Mouse (Mus musculus): Measurements from ENCODE around the gene Pdcd6ip.
A peak's percentile ranks its signal among the peaks of the same experiment; 100 is the strongest.
"Not testable (repeated sequence)": the region's sequence is repeated elsewhere in the genome, so short reads cannot be mapped to it uniquely, and the experiment has no call there.

Gene Pdcd6ip

GRCm38 (mm10) chr9:113701441-113702160, 6.5 kb downstream of the Pdcd6ip start:
- DNase-seq (ENCODE audit: low spot score in 2 of 2), result no peak

GRCm38 (mm10) chr9:113687461-113687860, 20.6 kb downstream of the Pdcd6ip start:
- no peak for DNase-seq (ENCODE audit: low spot score in 2 of 2)

DNA sequence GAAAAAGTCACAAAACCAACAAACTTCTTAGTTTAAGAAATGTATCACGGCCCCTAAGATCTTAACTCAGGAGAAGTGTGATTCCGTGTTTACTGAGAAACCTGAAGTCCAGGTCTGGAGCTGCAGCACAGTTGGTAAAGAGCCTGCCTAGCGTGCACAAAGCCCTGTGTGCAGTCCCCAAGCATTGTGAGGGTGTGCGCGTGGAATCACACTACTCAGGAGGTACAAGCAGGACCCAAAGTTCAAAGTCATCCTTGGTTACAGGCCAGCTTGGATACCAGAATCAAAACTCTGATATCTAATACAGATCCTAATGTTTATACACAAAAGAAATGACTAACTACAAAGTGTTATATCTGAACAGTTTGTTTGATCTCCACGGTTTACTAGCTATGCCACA, 34.3 kb downstream of the Pdcd6ip start:
- DNase-seq (ENCODE audit: low spot score in 2 of 2), result no peak

GRCm38 (mm10) chr9:113672352-113672751, 35.7 kb downstream of the Pdcd6ip start:
- no peak for DNase-seq (ENCODE audit: low spot score in 2 of 2)

- DNase-seq (ENCODE audit: low spot score in 2 of 2), result no peak
Measured at GRCm38 (mm10) chr9:113670857-113671106, 37.3 kb downstream of the Pdcd6ip start.

DNA sequence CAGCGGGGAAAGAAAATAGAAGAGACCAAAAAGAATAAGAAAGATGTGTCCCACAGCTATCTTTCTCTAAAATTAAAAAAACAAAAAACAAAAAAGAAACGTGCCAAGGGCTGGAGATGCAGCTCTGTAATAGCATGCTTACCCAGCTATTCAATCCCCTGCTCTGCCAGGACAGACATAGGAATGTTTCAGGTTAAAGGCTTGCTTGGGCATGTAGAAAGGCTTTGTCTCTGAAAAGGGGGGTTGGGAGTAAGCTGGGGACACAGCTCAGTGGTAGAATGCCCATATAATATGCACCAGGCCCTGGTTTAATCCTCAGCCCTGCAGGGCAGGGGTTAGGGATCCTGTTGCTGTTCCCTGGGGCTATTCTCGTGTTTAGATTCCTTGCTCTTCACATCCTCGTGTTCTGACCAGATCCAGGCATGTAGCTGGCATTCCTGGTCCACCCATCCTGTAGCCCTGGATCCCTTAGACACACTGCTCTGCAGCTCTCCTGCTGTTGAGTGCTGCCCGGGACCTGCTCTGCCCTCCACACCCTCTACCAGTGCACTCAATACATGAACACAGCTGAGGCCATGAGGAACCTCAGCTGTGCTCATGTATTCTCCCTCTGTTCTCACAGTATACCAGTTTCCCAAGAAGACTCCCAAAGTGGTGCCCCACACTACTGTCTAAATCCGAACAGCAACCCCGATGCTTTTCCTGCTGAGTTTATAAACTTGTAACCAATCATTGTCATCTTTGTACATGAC, 37.8 kb downstream of the Pdcd6ip start:
- DNase-seq (ENCODE audit: low spot score in 2 of 2), result no peak

- DNase-seq (ENCODE audit: low spot score in 2 of 2), result no peak
Measured at GRCm38 (mm10) chr9:113663476-113663875, 44.6 kb downstream of the Pdcd6ip start.

- DNase-seq (ENCODE audit: low spot score in 2 of 2), result no peak
Measured at GRCm38 (mm10) chr9:113657837-113658236, 50.2 kb downstream of the Pdcd6ip start.

GRCm38 (mm10) chr9:113653571-113653970, 54.5 kb downstream of the Pdcd6ip start:
- no peak for DNase-seq (ENCODE audit: low spot score in 2 of 2)

- DNase-seq (ENCODE audit: low spot score in 2 of 2), result no peak
Measured at GRCm38 (mm10) chr9:113650787-113651186, 57.3 kb downstream of the Pdcd6ip start.

- not testable (repeated sequence) for DNase-seq (ENCODE audit: low spot score in 2 of 2)
Measured at GRCm38 (mm10) chr9:113649211-113649610, 58.8 kb downstream of the Pdcd6ip start.

DNA sequence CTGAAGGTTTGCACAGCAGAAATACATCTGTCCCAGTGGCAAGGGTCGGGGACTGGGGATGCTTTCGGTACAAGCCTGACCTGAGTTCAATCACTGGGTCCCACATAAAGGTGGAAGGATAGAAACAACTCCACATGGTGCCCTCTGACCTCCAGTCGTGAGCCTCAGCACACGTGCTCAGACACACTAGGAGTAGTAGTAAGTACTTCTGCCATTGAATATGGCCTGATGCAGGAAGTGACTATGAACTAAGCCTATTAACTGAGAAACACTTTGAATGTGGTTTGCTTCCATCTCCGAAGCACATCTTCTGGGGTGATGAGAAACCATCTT, 62.3 kb downstream of the Pdcd6ip start:
- DNase-seq (ENCODE audit: low spot score in 2 of 2), result no peak

DNA sequence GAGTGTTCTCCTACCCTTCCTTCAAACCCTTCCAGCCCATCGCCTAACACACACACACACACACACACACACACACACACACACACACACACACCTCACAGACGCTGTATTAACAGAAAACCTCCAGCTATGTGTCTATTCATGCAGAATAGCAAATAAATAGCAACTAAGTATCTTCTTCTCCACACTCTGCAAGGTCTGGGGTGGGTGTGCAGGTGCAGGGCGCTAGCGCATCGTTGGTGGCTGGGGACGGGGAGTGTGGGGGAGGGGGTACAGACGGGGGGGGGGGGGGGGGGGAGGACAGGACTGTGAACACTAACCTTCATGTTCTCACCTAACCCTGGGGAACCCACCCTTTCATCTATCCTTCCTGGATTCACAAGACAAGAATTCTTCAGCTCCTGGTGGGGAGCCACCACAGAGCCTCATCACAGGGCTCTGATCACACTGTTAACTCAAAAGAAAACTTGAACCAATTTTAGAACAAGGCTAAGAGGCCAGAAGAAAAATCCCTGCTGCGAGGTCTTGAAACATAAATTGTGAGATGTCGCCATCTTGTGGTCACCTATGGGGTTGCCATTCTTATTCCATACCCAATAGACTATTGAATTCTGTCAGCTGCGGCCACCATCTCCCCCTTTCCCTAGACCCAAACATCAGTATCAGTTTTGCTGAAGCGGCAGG, 62.8 kb downstream of the Pdcd6ip start:
- DNase-seq (ENCODE audit: low spot score in 2 of 2), result peak in 1 of 2 experiments; percentile 6

DNA sequence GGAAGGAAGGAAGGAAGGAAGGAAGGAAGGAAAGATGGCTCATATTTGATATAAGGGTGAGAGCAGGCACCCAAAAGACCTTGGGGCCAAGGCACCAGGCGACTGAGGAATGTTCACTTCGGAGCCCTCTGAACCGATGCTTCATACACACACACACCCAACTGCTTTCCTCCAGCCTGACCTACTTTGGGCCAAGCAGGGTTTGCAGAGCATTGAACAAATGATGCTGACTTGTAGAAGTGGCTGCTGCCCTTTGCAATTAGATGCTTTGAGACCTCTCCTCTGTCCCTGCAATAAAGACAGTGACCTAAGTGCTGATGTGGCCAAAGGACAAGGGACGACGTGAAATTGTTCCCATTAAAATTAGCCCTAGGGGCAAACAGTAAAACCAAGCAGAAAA, 63.4 kb downstream of the Pdcd6ip start:
- no peak for DNase-seq (ENCODE audit: low spot score in 2 of 2)

- DNase-seq (ENCODE audit: low spot score in 2 of 2), result no peak
Measured at GRCm38 (mm10) chr9:113644076-113644475, 64.0 kb downstream of the Pdcd6ip start.

- DNase-seq (ENCODE audit: low spot score in 2 of 2), result no peak
Measured at GRCm38 (mm10) chr9:113643669-113644068, 64.4 kb downstream of the Pdcd6ip start.

- no peak for DNase-seq (ENCODE audit: low spot score in 2 of 2)
Measured at GRCm38 (mm10) chr9:113634986-113635385, 73.1 kb downstream of the Pdcd6ip start.

GRCm38 (mm10) chr9:113633168-113633744, 74.8 kb downstream of the Pdcd6ip start:
- no peak for DNase-seq (ENCODE audit: low spot score in 2 of 2)

GRCm38 (mm10) chr9:113632350-113633043, 75.6 kb downstream of the Pdcd6ip start:
- no peak for DNase-seq (ENCODE audit: low spot score in 2 of 2)

DNA sequence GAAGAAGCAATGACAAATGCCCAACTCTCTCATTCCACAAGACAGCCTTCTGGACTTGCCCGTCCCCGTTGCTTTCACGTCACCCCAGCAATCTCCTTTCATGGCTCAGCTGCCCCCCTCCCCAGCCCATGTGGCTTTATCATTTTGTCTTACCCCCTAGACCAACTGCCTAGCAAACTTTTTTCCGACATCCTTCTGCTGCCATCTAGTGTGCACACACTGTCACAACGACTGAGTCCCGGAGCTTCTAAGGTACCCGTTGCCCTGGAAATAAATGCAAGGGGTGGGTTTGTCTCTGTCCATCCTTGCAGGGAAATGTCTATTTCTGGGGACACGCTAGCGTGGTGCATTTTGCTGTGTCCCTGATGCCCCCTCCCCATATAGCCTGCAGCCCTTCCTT, 78.4 kb downstream of the Pdcd6ip start:
- no peak for DNase-seq (ENCODE audit: low spot score in 2 of 2)

- no peak for DNase-seq (ENCODE audit: low spot score in 2 of 2)
Measured at GRCm38 (mm10) chr9:113629191-113629590, 78.9 kb downstream of the Pdcd6ip start.

DNA sequence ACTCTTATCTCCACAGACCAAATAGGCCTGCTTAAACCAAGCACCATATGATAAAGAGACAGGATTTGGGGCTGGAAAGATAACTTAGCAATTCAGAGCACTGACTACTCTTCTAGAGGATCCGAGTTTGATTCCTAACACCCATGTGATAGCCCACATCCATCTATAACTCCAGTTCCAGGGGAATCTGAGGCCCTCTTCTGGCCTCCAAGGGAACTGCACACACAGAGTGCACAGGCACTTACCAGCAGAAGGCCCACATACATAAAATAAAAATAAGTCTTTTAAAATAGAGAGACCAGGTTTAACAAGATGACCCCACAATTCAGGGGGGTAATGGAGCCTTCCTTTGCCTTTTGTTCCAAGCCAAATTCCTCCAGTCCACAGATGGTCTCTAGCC, 79.3 kb downstream of the Pdcd6ip start:
- DNase-seq (ENCODE audit: low spot score in 2 of 2), result no peak

Measured in spleen, postnatal 36 days (tissue).